10 mouse cellular contexts compared by ENCODE assay signal in genomic region chrX:15007023-15007422, GRCm38 (mm10).
DNase-seq lines count a peak whose midpoint lies in the region; ATAC-seq and TF ChIP-seq lines count a peak whose summit lies in the region.
"Had no signal": no experiment of that assay in that cellular context is flagged by ENCODE, and none has a peak within 500 bp of the region (broad histone marks: within the 10 kb centered on the region; RNA-seq: fewer than 3 reads in every experiment).

No protein-coding gene starts in this region.

- H3K27me3 ChIP-seq in heart, adult 2 months (ENCODE audit: control insufficient read depth, insufficient read depth, low read length), result no peaks in the 10 kb centered on the region
- no peaks in the 10 kb centered on the region for H3K27me3 ChIP-seq in heart, embryonic 10.5 days (ENCODE audit: insufficient read depth, poor library complexity, severe bottlenecking)
- H3K27me3 ChIP-seq in cerebellum, adult 2 months (ENCODE audit: control insufficient read depth, insufficient read depth, low read length), result no peaks in the 10 kb centered on the region
- H3K27me3 ChIP-seq in intestine, embryonic 16.5 days (replicated peaks; ENCODE audit: control insufficient read depth, insufficient read depth, low read length), result no peaks in the 10 kb centered on the region
- H3K27me3 ChIP-seq: liver, embryonic 13.5 days; midbrain, embryonic 12.5 days had no signal

- H3K27ac ChIP-seq in heart, adult 2 months, result no peak overlapping the region
- no peak overlapping the region for H3K27ac ChIP-seq in heart, embryonic 10.5 days
- H3K27ac ChIP-seq in cerebellum, adult 2 months (ENCODE audit: insufficient read depth, low read length), result no peak overlapping the region
- no peak overlapping the region for H3K27ac ChIP-seq in intestine, embryonic 16.5 days (ENCODE audit: low read length)
- H3K27ac ChIP-seq: liver, embryonic 13.5 days; midbrain, embryonic 12.5 days had no signal

- no peaks in the 10 kb centered on the region for H3K4me1 ChIP-seq in heart, adult 2 months (ENCODE audit: control insufficient read depth, insufficient read depth, low read length)
- H3K4me1 ChIP-seq in heart, embryonic 10.5 days, result no peaks in the 10 kb centered on the region
- H3K4me1 ChIP-seq in cerebellum, adult 2 months (ENCODE audit: control insufficient read depth, insufficient read depth, low read length), result no peaks in the 10 kb centered on the region
- no peaks in the 10 kb centered on the region for H3K4me1 ChIP-seq in intestine, embryonic 16.5 days (ENCODE audit: control insufficient read depth, insufficient read depth, low read length)
- H3K4me1 ChIP-seq: liver, embryonic 13.5 days; midbrain, embryonic 12.5 days had no signal

- no peaks in the 10 kb centered on the region for H3K79me2 ChIP-seq in heart, adult 2 months (replicated peaks; ENCODE audit: control insufficient read depth, insufficient read depth, low read length)

- no peak overlapping the region for H3K4me2 ChIP-seq in intestine, embryonic 16.5 days (ENCODE audit: low read depth, low read length)
- H3K4me2 ChIP-seq: liver, embryonic 13.5 days; midbrain, embryonic 12.5 days had no signal

- TF ChIP-seq POLR2A in heart, adult 2 months (IDR thresholded peaks at IDR 0.05; ENCODE audit: insufficient read depth, low read depth, low read length), result no peak
- no peak for TF ChIP-seq POLR2A in cerebellum, adult 2 months (IDR thresholded peaks at IDR 0.05; ENCODE audit: borderline replicate concordance, insufficient read depth, low read length)

- TF ChIP-seq CTCF in heart, adult 2 months (IDR thresholded peaks at IDR 0.05), result peak; percentile 35
- TF ChIP-seq CTCF in cerebellum, adult 2 months (IDR thresholded peaks at IDR 0.05; ENCODE audit: borderline replicate concordance, insufficient read depth, low read depth, low read length), result no peak

- intact Hi-C loops in heart, adult 2 months (cut with DNase I), result no loop called here
- intact Hi-C loops in left cerebral cortex, postnatal 4 days (cut with DNase I), result no loop called here

- 53% methylated on average over 2 of the region's 2 CpGs for WGBS in heart, adult 2 months
- WGBS in heart, embryonic 10.5 days, result 76% methylated on average over 2 of the region's 2 CpGs
- 16% methylated on average over 2 of the region's 2 CpGs for WGBS in cerebellum, adult 2 months
- 94% methylated on average over 2 of the region's 2 CpGs for WGBS in intestine, embryonic 16.5 days

- H3K9ac ChIP-seq in heart, adult 2 months (ENCODE audit: low read depth, low read length), result no peak overlapping the region
- H3K9ac ChIP-seq in intestine, embryonic 16.5 days (ENCODE audit: low read depth, low read length), result no peak overlapping the region
- H3K9ac ChIP-seq: liver, embryonic 13.5 days; midbrain, embryonic 12.5 days had no signal

- H3K9me3 ChIP-seq in heart, embryonic 10.5 days, result no peaks in the 10 kb centered on the region
- H3K9me3 ChIP-seq in intestine, embryonic 16.5 days (ENCODE audit: control insufficient read depth, low read length), result no peaks in the 10 kb centered on the region
- H3K9me3 ChIP-seq: liver, embryonic 13.5 days; midbrain, embryonic 12.5 days had no signal

- peak; percentile 21 to 36 for DNase-seq in heart, adult 2 months
- DNase-seq in heart, embryonic 10.5 days (ENCODE audit: low spot score), result no peak
- DNase-seq in cerebellum, adult 2 months, result peak; percentile 61 to 80
- peak; percentile 4 to 49 for DNase-seq in heart, adult 9 months (ENCODE audit: low spot score in 2 of 2)
- DNase-seq in left cerebral cortex, postnatal 4 days, result peak; percentile 8
- no peak for DNase-seq in urinary bladder, postnatal 4 days (ENCODE audit: low spot score in 2 of 2)
- DNase-seq in kidney, postnatal 10 days, result no peak
- DNase-seq: liver, embryonic 13.5 days had no signal

- H3K4me3 ChIP-seq in heart, adult 2 months, result no peak overlapping the region
- no peak overlapping the region for H3K4me3 ChIP-seq in heart, embryonic 10.5 days
- H3K4me3 ChIP-seq in cerebellum, adult 2 months (replicated peaks; ENCODE audit: insufficient read depth, low read depth, low read length), result no peak overlapping the region
- H3K4me3 ChIP-seq in intestine, embryonic 16.5 days (ENCODE audit: low read length), result no peak overlapping the region
- H3K4me3 ChIP-seq: liver, embryonic 13.5 days; midbrain, embryonic 12.5 days had no signal

- H3K36me3 ChIP-seq in heart, adult 2 months (ENCODE audit: control insufficient read depth, insufficient read depth, low read length), result no peaks in the 10 kb centered on the region
- H3K36me3 ChIP-seq in heart, embryonic 10.5 days, result no peaks in the 10 kb centered on the region
- H3K36me3 ChIP-seq in intestine, embryonic 16.5 days (ENCODE audit: control insufficient read depth, insufficient read depth, low read length), result no peaks in the 10 kb centered on the region
- H3K36me3 ChIP-seq: liver, embryonic 13.5 days; midbrain, embryonic 12.5 days had no signal

- ATAC-seq in intestine, embryonic 16.5 days, result no peak

- no peak for TF ChIP-seq EP300 in heart, adult 2 months (IDR thresholded peaks at IDR 0.05; ENCODE audit: insufficient read depth, low read depth, low read length)

Comparison
In these comparisons a context has a peak if more than half of its experiments do, and no peak if none do; other contexts are left out.
1. DNase-seq: peak in heart, adult 2 months (2 of 2), cerebellum, adult 2 months (2 of 2), heart, adult 9 months (2 of 2) and left cerebral cortex, postnatal 4 days (single experiment); none in heart, embryonic 10.5 days (single experiment), urinary bladder, postnatal 4 days (0 of 2) and kidney, postnatal 10 days (single experiment).